Mouse (Mus musculus) NIH3T3 (cell line): ENCODE measurements around the gene Gpx7.
"Not testable (repeated sequence)": the region's sequence is repeated elsewhere in the genome, so short reads cannot be mapped to it uniquely, and the experiment has no call there.

Experiments used
- DNase-seq: peaks from one replicate; pipeline ENCODE4 v3.0.0-alpha.2; 2012; ENCODE audit warnings: low read depth

Gene Gpx7

DNA sequence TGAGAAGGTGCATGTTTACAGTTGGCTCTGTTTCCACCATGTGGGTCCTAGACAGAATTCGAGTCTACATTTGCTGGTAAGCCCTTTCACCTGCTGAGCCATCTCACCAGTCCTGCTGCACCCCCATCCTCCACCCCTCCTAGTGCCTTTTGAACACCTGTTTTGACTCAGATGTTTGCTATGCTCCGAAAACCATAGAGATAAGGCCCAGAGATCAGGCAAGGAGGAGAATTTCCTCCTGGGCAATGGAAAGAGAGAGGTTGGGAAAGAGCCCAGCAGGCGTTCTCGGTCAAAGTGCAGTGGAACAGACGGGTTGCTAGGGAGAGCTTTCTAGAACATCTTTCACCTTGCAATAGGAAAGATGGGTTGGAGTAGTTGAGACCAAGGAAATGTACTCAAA, 15.6 kb downstream of the Gpx7 start:
- DNase-seq = no peak

- DNase-seq = no peak
These were observed 18.0 kb downstream of the Gpx7 start for GRCm38 (mm10) chr4:108388741-108389140.

- DNase-seq = peak; percentile 64
These were observed 19.0 kb downstream of the Gpx7 start for GRCm38 (mm10) chr4:108387681-108388253.

DNA sequence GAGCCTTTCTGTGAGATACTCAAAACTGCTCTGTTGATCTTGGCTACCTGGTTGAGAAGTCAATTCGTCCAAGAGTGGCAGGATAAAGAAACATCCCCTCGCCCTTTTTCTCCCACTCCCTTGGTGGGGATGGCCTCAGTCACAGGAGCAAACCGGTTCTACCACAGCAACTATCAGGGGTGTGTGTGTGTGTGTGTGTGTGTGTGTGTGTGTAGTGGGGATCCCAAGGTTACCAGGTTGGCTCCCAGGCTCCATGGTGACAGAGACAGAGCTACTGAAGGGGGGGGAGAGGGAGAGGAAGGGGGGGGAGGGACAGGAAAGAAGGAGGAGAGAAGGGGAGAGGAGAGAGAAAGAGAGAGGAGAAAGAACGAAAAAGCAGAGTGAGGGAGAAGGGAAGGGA, 19.7 kb downstream of the Gpx7 start:
- DNase-seq = no peak

- peak; percentile 40 for DNase-seq
These were observed 20.7 kb downstream of the Gpx7 start for GRCm38 (mm10) chr4:108386087-108386486.

GRCm38 (mm10) chr4:108383183-108383714, 23.5 kb downstream of the Gpx7 start, which contains the start of gene Shisal2a:
Gene Shisal2a, minus strand, starts transcription at chr4:108383349.
- DNase-seq = no peak

- peak; percentile 56 for DNase-seq
These were observed 26.6 kb downstream of the Gpx7 start for GRCm38 (mm10) chr4:108380146-108380545.

GRCm38 (mm10) chr4:108379476-108379875, 27.3 kb downstream of the Gpx7 start:
- DNase-seq = no peak

- no peak for DNase-seq
These were observed 34.6 kb downstream of the Gpx7 start for GRCm38 (mm10) chr4:108372166-108372565.

GRCm38 (mm10) chr4:108371421-108371820, 35.3 kb downstream of the Gpx7 start:
- DNase-seq = no peak

- DNase-seq = no peak
These were observed 36.4 kb downstream of the Gpx7 start for GRCm38 (mm10) chr4:108370409-108370808.

DNA sequence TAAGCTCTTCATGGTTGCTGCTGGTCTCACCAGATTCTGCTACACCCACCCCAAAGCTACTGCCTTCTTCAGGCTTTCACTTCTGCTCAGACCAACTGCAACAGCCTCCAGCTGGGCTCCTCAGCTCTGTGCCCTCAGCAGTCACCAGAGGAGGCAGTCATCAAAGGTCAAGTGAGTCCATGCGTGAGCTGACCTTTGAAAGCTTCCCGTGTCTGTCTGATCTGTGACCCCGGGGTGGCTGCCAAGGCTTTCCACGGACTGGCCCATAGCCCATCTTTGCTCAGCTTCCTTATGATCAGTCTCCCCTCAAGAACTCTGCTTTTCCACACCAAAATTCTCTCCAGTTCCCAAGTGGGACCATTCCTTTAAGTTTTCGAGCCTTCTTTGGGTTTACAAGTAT, 37.5 kb downstream of the Gpx7 start:
- DNase-seq = peak; percentile 39

DNA sequence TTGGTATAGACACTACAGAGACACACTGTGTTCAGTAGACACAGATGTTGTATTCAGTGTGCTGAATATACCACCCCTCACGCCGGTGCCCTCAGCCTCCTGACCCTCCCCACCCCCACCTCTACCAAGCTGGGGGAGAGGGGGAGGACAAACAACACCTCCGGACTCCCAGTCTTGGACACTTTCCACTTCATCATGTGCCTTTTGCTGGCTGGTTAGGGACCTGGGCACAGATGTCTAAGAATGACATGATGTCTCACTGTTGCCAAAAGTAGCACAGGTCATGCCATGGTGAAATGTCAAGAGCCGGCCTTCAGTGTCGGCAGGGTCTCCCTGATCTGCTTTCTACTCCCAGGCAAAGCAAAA, 42.7 kb downstream of the Gpx7 start:
- DNase-seq = no peak

DNA sequence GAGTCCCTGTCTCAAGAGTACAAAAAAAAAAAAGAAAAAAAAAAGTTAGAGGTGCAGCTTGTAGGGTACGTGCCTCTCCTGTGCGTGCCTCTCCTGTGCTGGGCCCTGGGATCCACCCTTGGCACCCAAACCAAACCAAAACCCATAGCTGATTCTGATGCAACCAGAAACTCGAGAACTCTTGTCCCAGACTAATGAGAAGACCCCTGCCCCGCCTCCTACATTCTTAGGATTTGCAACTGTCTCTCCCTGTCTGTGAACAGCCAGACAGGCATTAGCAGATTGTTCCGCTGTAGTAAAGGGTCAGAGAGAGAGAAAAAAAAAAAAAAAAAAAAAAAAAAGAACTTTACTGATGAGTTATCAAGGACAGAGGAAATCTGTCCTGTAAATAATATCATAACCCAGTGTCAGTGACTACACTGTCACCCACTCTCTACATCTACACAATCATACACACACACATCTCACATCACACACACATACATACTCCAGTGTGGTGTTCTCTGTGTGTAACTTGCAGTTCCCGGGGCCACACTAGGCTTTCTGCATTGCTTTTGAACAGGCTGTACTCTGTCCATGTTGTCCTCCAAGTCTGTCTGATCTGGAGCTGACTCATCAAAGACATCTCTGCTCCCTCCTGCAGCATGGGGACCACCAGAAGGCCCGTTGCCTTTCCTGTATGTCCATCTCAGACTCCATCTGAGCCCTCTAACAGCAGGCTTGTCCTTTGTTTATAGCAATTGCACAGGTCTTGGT, 43.2 kb downstream of the Gpx7 start:
- DNase-seq = no peak

GRCm38 (mm10) chr4:108362321-108363261, 44.2 kb downstream of the Gpx7 start:
- no peak for DNase-seq

GRCm38 (mm10) chr4:108360136-108361055, 46.4 kb downstream of the Gpx7 start:
- no peak for DNase-seq

DNA sequence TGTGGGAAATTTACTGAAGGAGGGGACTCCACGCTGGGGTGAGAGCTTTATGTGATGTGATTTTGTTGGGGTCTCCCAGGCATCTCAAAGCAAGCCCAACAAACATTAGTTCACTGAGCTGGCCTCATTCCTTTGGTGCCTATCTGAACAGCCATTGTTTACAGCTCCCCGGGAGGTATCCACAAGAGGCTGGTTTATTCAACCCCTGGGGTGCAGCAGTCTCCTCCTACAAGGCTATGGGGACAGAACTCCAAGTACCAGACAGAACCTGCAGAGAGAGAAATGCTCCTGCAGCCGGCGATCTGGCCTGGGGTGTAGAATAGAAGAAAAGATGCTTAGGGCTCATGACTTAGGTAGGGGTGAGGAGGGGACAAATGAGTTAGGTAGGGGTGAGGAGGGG, 48.3 kb downstream of the Gpx7 start:
- no peak for DNase-seq

- DNase-seq = no peak
These were observed 49.3 kb downstream of the Gpx7 start for GRCm38 (mm10) chr4:108357458-108357857.

DNA sequence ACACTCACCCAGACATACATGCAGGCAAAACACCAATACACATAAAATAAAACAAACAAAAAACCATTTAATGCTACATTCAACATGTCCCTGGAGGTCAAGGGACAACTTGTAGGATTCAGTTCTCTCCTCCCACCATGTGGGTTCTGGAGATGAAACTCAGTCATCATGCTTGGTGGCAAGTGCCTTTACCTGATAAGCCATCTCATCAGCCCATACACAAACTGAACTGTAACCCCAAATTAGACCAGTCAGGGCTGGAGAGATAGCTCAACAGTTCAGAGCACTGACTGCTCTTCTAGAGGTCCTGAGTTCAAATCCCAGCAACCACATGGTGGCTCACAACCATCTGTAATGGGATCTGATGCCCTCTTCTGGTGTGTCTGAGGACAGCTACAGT, 53.2 kb downstream of the Gpx7 start:
- DNase-seq = not testable (repeated sequence)

DNA sequence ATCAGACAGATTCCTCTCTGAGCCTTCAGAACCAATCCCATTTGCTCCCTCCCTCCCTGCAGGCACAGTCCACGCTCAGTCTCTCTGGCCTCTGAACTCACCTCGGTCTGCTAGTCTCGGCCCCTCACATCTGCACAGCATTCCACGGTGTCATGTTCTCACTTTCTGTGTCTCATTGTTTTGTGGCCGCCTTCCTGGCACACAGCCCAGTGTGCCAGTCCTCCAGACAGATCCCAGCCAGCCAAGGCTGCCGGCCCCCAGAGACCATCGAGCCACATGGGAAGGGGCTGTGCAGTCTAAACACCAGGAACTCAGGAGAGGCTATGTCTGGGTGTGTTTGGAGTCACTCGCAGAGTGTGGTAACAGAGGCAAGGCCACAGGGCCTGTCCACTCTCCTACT, 55.9 kb downstream of the Gpx7 start:
- peak; percentile 75 for DNase-seq
